Mouse (Mus musculus): Measurements from ENCODE around the gene Ggt1. TPM values are rescaled to one million over a fixed set of nuclear protein-coding genes. Genes with fewer than 3 reads are reported as not detected.

Ggt1 gene
- polyA plus RNA-seq, 1 experiment from 2014 or later, result 40.9 TPM

DNA sequence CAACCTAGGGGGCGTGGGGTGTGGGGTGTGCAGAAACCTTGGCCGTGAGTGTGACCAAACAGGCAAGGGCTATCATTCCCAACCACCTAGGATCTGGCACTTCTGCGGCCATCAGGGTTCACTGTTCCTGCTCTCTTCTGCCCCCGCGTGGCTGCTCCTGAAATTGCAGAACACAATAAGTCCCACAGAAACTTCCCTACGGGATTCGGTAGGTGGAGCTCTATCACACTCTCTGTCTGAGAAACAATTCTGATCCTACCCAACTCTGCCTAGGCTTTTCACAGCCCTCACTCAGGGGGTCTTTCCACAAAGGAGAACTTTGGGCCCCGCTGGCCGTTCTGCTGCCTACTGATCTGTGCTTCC lies 74.3 kb downstream of the Ggt1 start:
- H3K9ac ChIP-seq (ENCODE audit: low read depth, low read length), result no peak overlapping the region
- no peaks in the 10 kb centered on the region for H3K9me3 ChIP-seq (replicated peaks; ENCODE audit: control insufficient read depth, low read length)
- 4% methylated on average over 9 of the region's 9 CpGs for WGBS (ENCODE audit: insufficient replicate concordance)
- H3K27ac ChIP-seq (ENCODE audit: low read length), result no peak overlapping the region
- H3K4me1 ChIP-seq (ENCODE audit: control insufficient read depth, low read depth, low read length), result no peaks in the 10 kb centered on the region
- H3K27me3 ChIP-seq (ENCODE audit: control insufficient read depth, insufficient read depth, low read depth, low read length), result peaks cover 2% of the 10 kb centered on the region; the same call in 1 of the 2 replicates
- peak; percentile 32 for ATAC-seq (ENCODE audit: low read depth)
- no peak overlapping the region for H3K4me3 ChIP-seq (ENCODE audit: low read depth, low read length)
- H3K36me3 ChIP-seq (ENCODE audit: control insufficient read depth, insufficient read depth), result no peaks in the 10 kb centered on the region
- no peak overlapping the region for H3K4me2 ChIP-seq (ENCODE audit: low read depth, low read length)

Other genes with a start within 250 kb of the Ggt1 start
- 1.9 and 2.0 TPM in 2 replicates for gene Adora2a, start 244.7 kb upstream of the Ggt1 start, polyA plus RNA-seq (2015; fragmentation: Nextera tagmentation; extraction: Ambion mirVana)
- 29.5 and 40.4 TPM in 2 replicates for gene Upb1, start 160.5 kb upstream of the Ggt1 start, polyA plus RNA-seq (2015; fragmentation: Nextera tagmentation; extraction: Ambion mirVana)
- gene Snrpd3, start 44.1 kb upstream of the Ggt1 start, polyA plus RNA-seq (2015; fragmentation: Nextera tagmentation; extraction: Ambion mirVana), result 56.9 and 61.7 TPM in 2 replicates
- 64.4 and 69.3 TPM in 2 replicates for gene Gucd1, start 43.6 kb upstream of the Ggt1 start, polyA plus RNA-seq (2015; fragmentation: Nextera tagmentation; extraction: Ambion mirVana)
- 0.05 and 0.06 TPM in 2 replicates for gene Lrrc75b, start 1.3 kb upstream of the Ggt1 start, polyA plus RNA-seq (2015; fragmentation: Nextera tagmentation; extraction: Ambion mirVana)
- gene Ggt5, start 27.7 kb downstream of the Ggt1 start, polyA plus RNA-seq (2015; fragmentation: Nextera tagmentation; extraction: Ambion mirVana), result 0.77 and 0.98 TPM in 2 replicates
- 1.8 and 2.3 TPM in 2 replicates for gene Susd2, start 82.4 kb downstream of the Ggt1 start, polyA plus RNA-seq (2015; fragmentation: Nextera tagmentation; extraction: Ambion mirVana)
- 11.6 and 13.6 TPM in 2 replicates for gene Cabin1, start 202.7 kb downstream of the Ggt1 start, polyA plus RNA-seq (2015; fragmentation: Nextera tagmentation; extraction: Ambion mirVana)
- 222 and 239 TPM in 2 replicates for gene Ddt, start 211.8 kb downstream of the Ggt1 start, polyA plus RNA-seq (2015; fragmentation: Nextera tagmentation; extraction: Ambion mirVana)
- 0.18 TPM in 1 of 2 replicates, not detected in the other for gene Gm20441, start 219.3 kb downstream of the Ggt1 start, polyA plus RNA-seq (2015; fragmentation: Nextera tagmentation; extraction: Ambion mirVana)
- 14.1 and 16.3 TPM in 2 replicates for gene Gstt3, start 219.8 kb downstream of the Ggt1 start, polyA plus RNA-seq (2015; fragmentation: Nextera tagmentation; extraction: Ambion mirVana)
- gene Gstt1, start 237.0 kb downstream of the Ggt1 start, polyA plus RNA-seq (2015; fragmentation: Nextera tagmentation; extraction: Ambion mirVana), result 181 and 217 TPM in 2 replicates